Mouse (Mus musculus): ENCODE measurements around the gene Snx17. TPM values are rescaled to one million over a fixed set of nuclear protein-coding genes. Genes with fewer than 3 reads are reported as not detected.
"Not testable (repeated sequence)": the region's sequence is repeated elsewhere in the genome, so short reads cannot be mapped to it uniquely, and the experiment has no call there.

Snx17 gene
- total RNA-seq, 2 experiments from 2014 or later = 75.2 to 81.6 TPM

DNA sequence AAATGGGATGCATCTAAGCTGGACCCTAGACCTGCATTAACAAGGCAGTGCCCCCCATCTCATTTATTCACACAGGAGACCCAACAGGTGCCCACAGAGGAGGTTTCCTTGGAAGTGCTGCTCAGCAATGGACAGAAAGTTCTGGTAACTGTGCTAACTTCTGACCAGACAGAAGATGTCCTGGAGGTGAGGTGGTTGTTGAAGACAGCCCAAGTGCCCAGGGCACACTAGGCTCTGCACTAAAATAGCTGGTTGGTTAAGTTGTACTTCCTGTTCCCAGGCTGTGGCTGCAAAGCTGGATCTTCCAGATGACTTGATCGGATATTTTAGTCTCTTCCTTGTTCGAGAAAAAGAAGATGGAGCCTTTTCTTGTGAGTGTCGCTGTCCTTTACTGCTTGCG is 2.6 kb downstream of the Snx17 start:
- DNase-seq (ENCODE audit: low spot score in 2 of 2) = no peak

DNA sequence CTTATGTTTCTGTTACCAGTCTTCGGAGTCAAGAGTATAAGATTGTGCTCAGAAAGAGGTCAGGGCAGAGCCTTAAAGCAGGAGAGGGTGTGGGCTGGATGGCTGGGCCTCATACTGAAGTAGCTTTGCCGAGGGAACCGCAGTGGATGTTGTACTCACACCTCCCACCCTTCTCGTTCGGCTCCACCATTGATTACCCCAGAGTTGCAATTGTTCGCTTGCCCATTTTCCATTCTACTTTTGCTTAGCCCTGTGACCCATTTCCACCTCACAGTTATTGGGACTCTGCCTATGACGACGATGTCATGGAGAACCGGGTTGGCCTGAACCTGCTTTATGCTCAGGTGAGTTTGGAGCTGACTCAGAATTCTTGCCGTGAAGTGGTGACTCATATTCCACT is 3.2 kb downstream of the Snx17 start:
- no peak for DNase-seq (ENCODE audit: low spot score in 2 of 2)

DNA sequence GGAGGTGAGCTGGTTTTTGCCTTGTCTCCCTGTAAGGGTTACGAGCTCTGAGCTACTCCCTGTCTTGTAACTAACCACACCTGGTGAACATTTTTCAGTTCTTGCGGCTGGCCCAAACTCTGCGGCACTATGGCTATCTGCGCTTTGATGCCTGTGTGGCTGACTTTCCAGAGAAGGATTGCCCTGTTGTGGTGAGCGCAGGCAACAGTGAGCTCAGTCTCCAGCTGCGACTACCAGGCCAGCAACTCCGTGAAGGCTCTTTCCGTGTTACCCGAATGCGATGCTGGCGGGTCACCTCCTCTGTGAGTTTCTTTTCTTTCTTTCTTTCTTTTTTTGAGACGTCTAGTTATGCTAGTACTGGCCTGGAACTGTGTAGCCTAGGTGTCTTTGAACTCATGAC is 4.0 kb downstream of the Snx17 start:
- DNase-seq (ENCODE audit: low spot score in 2 of 2) = no peak

DNA sequence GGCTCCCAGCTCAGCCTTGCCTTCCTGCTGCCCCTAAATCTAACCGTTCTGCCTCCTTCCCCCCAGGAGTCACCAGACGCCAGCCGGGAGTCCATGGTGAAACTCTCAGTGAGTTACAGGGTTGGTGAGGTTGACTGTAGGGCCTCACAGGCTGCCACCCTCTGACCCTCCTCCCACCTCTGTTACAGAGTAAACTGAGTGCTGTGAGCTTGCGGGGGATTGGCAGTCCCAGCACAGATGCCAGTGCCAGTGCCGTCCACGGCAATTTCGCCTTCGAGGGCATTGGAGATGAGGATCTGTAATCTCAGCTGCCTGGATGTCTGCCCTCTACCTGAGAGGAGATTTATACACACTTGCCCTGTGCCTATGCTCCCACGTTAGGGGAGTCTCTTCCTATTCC is 5.1 kb downstream of the Snx17 start:
- no peak for DNase-seq (ENCODE audit: low spot score in 2 of 2)

DNA sequence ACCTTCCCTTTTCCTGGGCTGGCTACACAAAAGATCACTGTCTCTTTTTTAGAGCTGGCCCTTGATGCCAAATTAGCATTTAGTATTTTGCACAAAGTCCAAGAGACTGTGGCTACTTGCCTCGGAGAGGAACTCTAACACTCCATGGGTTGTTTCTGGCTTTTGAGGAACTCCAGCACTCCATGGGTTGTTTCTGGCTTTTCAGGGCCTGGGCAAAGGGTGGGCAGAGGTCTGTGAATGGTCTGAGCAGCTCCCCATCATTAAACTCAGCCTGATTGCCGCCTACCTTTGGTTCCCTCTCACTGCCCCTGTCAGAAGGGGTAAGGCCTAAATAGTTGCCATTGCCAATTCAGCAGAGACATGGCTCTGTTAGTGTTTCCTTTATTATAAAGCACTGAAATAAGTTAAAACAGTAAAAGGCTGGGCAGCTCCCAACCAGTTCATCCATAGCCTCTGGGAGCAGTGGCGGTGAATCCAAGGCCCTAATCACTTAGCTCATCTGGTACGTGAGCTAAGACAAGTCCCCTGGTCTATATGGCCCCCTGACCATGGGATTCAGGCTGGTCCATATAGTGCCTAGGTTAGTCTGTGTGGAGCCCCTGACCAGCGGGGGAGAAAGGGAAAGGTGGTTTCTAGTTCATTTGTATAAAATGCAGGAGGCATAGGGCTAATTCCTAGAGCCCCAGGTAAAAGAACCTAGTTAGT is 5.7 kb downstream of the Snx17 start:
- no peak for DNase-seq (ENCODE audit: low spot score in 2 of 2)

DNA sequence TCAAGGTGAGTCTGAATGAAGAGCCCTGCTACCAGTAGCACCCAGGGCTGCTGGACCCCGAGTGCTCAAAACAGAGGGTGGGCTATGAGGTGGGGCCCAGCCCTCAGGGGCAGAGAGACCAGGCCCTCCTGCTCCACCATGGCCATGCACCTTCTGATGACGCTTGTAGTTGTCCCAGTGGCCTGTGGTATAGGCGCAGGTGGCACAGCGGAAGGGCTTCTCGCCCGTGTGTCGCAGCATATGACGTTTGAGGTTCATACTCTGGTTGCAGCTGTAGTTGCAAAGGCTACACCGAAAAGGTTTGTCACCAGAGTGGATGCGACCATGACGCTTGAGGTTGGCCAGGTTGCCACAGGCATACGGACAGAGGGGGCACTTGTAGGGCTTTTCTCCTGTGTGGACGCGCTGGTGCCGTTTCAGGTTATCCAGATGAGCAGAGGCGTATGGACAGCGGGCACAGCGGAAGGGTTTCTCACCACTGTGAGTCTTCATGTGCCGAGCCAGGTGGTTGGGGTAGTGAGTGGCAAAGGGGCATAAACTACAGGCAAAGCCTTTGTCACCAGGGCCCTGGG is 6.4 kb downstream of the Snx17 start:
- DNase-seq (ENCODE audit: low spot score in 2 of 2) = no peak

DNA sequence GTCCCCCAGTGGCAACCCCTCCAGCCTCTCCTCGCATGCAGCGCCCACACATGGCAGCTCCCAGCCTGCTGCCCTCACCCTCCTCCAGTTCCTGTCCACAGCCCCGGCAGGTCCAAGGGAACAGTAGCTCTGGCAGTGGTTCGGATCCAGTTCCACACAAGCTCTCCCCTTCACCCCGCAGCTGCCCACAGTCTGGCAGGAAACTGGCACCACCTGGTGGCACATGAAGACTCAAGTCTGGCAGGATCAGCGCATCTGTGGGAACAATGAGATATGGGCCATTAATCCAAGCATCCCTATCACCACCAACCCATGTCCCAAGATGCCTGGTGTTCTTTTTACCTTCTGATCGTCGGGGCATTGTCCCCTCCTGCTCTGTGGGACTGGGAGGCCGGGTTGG is 6.9 kb downstream of the Snx17 start:
- DNase-seq (ENCODE audit: low spot score in 2 of 2) = no peak

DNA sequence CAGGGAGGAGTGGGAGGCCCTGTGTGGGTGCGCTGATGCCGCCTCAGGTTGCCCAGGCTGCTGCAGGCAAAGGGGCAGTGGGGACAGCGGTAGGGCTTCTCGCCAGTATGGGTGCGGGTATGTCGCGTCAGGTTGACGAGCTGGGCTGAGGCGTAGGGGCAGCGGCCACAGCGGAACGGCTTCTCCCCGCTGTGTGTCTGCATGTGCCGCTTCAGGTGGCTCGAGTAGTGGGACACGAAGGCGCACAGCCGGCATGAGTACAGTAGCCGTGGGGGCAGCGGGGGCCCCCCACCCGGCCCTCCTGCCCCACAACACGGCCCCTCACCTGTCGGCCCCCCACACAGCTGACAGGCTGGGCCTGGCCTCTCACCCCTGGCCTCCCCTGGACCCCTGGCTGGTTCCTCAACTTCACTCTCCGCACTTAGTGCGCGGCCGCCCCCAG is 7.3 kb downstream of the Snx17 start:
- DNase-seq (ENCODE audit: low spot score in 2 of 2) = no peak

DNA sequence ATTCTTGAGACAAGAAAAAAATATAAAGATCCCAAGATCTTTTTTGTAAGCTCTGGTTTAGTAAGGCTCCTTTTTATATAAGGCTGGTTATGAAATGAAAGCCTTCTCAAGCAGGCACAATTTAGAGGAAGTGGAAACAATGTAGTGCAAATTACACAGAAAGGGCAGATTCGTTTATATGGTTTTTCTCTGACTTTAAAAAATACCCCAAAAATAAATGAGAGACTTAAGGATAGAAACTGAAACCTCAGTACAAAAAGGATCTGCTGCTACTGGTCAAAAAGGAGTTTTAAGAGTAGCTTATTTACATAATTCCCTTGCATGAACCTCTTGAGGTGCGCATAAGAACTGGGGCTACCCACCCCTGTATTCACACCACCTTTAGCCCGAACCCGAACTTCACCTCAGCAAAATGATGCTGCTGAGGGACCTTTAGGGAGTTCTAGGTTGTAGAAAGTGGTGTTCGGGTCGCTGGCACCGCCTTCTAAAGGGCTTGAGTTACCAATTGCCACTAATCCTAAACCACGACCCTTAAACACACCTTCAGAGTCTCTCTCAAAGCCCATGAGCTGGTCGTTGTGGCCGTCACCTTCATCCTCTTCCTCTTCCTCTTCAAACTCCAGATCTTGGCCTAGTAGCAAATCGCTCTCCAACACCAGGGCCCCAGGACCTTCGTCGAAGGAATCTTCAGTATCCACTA is 8.2 kb downstream of the Snx17 start:
- DNase-seq (ENCODE audit: low spot score in 2 of 2) = no peak

DNA sequence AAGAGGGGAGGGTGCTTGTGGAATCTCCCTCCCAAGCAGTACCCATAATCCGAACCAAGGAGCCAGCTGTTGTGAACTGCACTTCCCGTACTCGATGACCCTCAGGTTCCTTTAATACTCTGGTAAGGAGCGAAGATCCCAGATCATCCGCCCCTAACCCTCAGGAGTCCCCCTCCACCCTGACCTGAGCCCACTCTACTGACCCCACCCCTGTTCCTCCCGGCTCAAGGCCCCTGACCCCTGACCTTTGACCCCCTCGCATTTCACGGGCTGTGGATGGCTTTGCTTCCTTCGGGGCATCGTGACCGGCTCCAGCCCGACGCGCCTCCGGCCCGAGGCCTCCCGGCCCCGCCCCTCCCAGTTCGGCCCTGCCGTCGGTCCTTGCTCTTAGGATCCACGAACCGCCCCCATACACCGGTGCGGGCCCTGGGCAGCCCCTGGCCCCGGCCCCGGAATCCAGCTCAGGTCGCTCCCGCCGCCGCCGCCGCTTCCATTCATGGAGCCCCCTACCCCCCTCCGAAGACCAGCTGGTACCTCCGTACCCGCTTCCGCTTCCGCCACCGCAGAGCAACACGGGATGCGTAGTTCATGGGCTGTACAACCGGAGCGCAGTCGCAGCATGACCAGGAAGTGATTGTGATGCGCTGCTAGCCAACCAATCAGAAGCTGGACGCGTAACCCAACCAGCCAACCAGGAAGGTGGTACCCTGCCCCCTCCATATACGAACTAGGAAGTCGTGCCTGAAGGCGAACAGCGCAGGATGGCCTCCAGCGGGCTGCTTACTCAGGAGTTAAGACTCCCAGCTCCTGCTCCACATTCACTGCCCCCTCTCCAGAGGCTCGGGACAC is 8.9 kb downstream of the Snx17 start, which contains the start of gene Zfp513:
Zfp513 (minus strand) TSS at position 562 of the 849 bp plus-strand sequence.
- DNase-seq (ENCODE audit: low spot score in 2 of 2) = peak; percentile 97 to 99

DNA sequence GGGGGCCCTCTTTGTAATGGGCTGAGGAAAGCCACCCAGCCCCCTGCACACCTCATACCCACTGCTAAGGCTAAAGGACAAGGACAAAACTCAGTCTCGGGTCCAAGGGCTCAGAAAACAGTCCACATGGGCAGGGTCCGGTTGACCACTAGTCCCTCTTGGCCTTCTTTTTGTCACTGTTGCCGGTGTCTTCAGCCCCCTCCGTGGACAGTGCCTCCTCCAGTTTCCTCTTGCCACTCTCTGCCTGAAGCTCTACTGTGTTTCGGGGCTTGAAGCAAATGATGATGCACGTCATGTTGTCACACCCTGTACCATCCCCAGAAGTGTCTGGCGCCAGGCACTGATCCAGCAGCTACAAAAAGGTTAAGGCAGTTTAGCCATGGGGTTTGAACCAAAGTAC is 9.9 kb downstream of the Snx17 start:
- DNase-seq (ENCODE audit: low spot score in 2 of 2) = no peak

DNA sequence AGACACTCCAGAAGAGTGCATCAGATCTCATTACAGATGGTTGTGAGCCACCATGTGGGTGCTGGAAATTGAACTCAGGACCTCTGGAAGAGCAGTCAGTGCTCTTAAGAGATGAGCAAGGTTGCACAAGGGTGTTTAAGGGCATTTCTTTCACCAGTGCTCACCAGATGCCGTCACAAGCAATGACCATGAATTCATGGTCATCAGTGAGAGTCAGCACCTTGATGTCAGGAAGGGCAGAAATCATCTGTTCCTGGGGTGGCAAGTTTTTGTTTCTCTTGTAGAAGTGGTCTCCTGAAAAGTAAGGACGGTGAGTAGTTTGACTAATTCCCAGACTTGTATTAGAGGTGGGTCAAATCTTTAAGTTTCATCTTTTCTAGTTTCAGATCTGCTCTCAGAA is 10.8 kb downstream of the Snx17 start:
- no peak for DNase-seq (ENCODE audit: low spot score in 2 of 2)

DNA sequence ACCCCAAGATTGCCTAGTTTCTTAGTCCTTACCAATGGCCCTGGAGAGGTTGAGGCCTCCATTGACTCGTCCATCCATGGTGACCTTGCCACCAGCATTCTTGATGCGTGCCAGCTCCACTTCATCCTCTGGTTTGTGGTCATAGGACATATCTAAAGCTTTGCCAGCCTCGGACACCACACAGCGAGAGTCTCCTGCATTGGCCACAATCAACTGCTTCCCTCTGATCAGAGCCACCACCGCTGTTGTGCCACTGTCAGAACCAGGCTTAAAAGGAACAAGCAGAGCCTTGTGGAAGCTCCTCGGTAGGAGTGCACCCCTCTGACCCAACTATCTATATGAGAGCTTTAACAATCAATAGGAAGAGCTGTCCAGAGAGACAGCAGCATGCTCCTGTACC is 11.4 kb downstream of the Snx17 start:
- no peak for DNase-seq (ENCODE audit: low spot score in 2 of 2)

DNA sequence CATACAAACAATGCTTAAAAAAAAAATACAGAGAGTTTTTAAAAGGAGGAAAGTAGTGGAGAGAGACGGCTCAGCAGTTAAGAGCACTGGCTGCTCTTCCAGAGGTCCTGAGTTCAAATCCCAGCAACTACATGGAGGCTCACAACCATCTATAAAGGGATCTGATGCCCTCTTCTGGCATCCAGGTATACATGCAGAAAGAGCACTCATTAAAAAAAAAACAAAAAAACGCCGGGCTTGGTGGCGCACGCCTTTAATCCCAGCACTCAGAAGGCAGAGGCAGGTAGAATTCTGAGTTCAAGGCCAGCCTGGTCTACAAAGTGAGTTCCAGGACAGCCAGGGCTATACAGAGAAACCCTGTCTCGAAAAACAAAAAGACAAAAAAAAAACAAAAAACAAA is 23.5 kb downstream of the Snx17 start:
- not testable (repeated sequence) for DNase-seq (ENCODE audit: low spot score in 2 of 2)

DNA sequence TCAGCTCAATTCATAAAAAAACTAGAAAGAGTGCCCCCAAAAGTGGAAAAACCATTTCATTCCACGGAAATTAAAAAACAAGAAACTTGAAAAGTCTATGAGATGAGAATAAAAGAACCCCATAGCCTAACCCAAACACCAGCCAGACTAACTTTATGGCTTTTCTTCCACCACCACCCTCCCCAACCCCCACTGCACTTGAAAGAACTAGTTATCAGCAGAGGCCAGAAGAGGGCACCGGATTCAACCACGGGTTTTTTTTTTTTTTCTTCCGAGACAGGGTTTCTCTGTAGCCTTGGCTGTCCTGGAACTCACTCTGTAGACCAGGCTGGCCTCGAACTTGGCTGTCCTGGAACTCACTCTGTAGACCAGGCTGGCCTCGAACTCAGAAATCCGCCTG is 25.3 kb downstream of the Snx17 start:
- no peak for DNase-seq (ENCODE audit: low spot score in 2 of 2)

DNA sequence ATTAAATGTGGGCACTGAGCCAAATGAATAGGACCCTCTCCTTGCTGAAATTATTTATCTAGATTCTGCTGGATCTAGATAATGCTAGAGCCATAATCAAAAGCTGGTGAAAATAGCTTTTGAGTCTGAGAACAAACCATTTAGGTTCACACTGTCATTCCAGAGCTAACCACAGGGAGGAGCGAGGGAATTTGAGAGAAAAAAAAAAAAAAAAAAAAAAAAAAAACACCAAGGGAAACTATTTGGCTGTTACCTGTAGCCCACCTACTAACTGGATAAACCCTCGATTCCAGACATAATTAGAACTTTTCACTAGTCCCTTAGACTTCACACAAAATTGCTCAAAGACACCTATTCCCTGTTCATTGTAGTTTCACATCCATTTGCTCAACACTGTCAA is 26.0 kb downstream of the Snx17 start:
- no peak for DNase-seq (ENCODE audit: low spot score in 2 of 2)

DNA sequence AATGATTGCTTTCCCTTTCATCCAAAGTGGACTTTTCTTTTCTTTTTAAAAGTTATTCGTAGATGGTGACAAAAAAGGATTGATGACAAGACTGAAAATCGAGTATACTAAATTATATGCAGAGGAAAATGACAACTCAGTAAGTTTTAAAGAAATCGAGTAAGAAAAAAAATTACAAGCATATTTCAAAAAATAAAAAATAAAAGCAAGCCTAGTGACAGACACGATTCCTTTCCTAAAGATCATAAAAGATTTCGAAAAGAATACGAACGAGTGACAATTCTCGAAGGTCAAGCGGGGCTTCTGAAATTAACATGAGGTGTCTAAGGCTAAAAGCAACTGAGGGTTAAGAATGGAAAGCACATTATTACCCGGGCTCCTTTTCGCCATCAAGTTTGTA is 26.4 kb downstream of the Snx17 start:
- DNase-seq (ENCODE audit: low spot score in 2 of 2) = no peak

DNA sequence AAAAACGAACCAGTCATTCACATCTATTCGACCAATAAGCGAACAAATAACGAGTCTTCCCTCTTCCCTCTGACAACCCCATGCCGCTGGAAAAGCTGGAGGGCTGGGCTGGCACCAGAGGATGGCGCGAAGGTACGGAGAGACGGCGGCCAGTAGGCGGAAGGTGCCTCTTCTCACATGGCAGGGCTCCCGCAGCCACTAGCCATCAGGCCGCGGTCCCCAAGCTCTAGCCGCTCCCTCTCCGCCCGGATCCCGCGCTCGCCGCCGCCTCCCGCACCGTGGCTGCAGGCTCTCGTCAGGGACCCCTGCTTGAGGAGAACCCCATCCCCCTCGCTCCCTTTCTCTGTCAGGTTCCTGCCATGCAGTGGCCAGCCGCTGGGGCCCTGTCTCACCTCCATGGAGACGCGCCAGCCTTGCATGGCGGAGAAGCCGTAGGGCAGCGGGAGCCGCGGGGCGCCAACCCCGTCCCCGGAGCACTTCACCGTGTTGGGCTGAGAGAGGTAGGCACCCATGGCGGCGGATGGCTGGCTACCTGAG is 27.0 kb downstream of the Snx17 start:
- no peak for DNase-seq (ENCODE audit: low spot score in 2 of 2)

DNA sequence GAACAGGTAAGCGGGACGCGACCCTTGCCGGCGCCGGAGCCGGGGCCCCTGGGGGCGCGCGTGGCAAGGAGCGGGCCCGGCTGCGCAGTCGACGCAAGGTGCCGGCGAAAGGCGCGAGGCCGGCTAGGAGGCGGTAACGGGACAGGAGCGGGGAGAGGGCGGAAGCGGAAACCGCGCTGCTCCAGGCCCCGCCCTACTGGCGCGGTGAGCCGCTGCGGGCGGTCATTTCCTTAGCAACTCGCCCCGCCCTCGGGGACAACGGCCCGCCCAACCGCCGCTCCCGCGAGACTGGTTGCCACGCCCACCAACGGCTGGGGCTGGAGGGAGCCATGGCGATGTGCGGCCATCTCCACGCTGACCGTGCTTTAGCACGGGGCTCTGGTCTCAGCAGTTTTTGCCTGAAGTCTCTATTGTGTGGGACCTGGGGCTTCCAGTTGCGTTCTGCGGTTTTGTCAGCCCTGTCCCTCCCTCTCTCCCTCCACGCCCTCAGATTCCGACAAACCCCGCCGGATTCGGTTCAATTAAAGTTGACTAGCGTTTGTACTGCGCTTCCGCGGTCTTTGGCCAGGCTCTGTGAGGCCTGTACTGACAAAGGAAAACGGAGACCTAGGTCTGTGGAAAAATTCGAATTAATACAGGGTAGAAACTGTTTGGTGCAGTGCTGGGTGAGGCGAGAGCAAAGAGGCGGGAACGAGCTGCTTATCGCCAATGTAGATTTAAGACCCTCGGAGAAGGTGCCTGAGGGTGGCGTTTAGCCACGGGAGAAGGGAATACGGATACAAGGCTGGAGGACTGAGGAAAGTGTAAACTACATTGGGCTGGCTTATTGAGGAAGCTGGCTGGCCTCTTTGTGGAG is 27.6 kb downstream of the Snx17 start, which contains the start of gene Ppm1g:
Ppm1g (minus strand) TSS at position 240 of the 856 bp plus-strand sequence.
- peak; percentile 91 to 96 for DNase-seq (ENCODE audit: low spot score in 2 of 2)

DNA sequence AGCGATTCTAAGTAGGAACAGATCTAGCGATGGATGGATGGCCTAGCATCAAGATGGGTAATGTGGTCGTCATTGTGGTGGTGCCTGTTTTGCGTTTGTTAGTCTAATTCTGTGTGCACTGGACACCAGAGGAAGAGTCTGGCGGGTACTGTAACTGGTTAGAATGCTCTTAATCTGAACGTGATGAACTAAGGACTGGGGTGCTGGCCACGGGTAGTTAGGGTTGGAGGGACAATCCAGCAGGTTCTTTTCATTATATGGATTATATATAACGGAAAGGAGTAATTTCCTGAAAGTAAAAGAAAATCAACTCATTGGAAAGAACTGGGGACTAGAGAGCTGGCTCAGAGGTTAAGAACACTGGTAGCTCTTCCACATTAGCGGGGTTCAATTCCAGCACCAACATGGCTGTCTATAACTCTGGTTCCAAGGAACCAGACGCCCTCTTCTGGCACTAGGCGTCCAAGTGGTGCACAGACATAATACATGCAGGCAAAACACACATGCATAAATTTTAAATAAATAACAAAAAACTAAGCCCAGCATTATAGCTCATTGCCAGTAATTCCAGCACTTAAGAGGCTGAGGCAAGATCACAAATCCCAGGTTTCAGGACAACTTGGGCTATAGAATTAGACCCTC is 28.4 kb downstream of the Snx17 start:
- DNase-seq (ENCODE audit: low spot score in 2 of 2) = peak in 1 of 2 experiments; percentile 23
